Mouse (Mus musculus) hindbrain, embryonic 12.5 days (tissue): ENCODE results near the gene Cpe. TPM values are rescaled to one million over a fixed set of nuclear protein-coding genes. Genes with fewer than 3 reads are reported as not detected.
"Not testable (repeated sequence)": the region's sequence is repeated elsewhere in the genome, so short reads cannot be mapped to it uniquely, and the experiment has no call there.

Source experiments
- ATAC-seq: fragments of 200-750 bp; cut with Nextera tagmentation; 2 replicates; pipeline ENCODE4 v1.8.0; 2017; ENCODE audit warnings: moderate TSS enrichment; ENCODE audit not compliant: low FRiP score
- H3K27ac ChIP-seq: fragments of 300-500 bp; sonication (generic); 2 replicates; pipeline ENCODE4 v1.5.1; 2016; ENCODE audit warnings: mild to moderate bottlenecking
- H3K27me3 ChIP-seq: fragments of 300-500 bp; sonication (generic); 2 replicates; pipeline ENCODE4 v1.6.1; 2016; ENCODE audit warnings: mild to moderate bottlenecking
- H3K36me3 ChIP-seq: fragments of 300-500 bp; sonication (generic); 2 replicates; pipeline ENCODE4 v1.6.1; 2016; ENCODE audit warnings: mild to moderate bottlenecking
- H3K4me1 ChIP-seq: fragments of 300-500 bp; sonication (generic); 2 replicates; pipeline ENCODE4 v1.6.1; 2016
- H3K4me2 ChIP-seq: fragments of 300-500 bp; sonication (generic); replicated peaks from 2 replicates; pipeline ENCODE4 v1.6.1; 2016; ENCODE audit warnings: mild to moderate bottlenecking
- H3K4me3 ChIP-seq: fragments of 300-500 bp; sonication (generic); 2 replicates; pipeline ENCODE4 v1.5.1; 2016; ENCODE audit warnings: mild to moderate bottlenecking
- H3K9ac ChIP-seq: fragments of 300-500 bp; sonication (generic); 2 replicates; pipeline ENCODE4 v1.6.1; 2016; ENCODE audit warnings: mild to moderate bottlenecking, moderate library complexity
- H3K9me3 ChIP-seq: fragments of 300-500 bp; sonication (generic); replicated peaks from 2 replicates; pipeline ENCODE4 v1.6.1; 2016; ENCODE audit warnings: mild to moderate bottlenecking
- WGBS: fragments of 180-500 bp; shearing (Covaris S2); methylation state at CpG from one replicate; pipeline ENCODE4 v1.1.7; 2016; 5-methylcytosine and 5-hydroxymethylcytosine counted together
- polyA plus RNA-seq: library from polyadenylated mRNA; unstranded; fragments of >200 nt; fragmentation: Nextera tagmentation; extraction: Ambion mirVana; gene quantifications from 2 replicates; pipeline ENCODE4 v1.2.1, GENCODE M21; 2016

Gene Cpe
- polyA plus RNA-seq, 1 experiment from 2014 or later = 387 TPM

GRCm38 (mm10) chr8:64671937-64672336 lies 20.9 kb downstream of the Cpe start:
- H3K27ac ChIP-seq = no peak overlapping the region
- no peaks in the 10 kb centered on the region for H3K27me3 ChIP-seq
- no peak overlapping the region for H3K4me2 ChIP-seq
- 0 out of 2 replicates have a peak, but pooled peaks have one; percentile 38 for ATAC-seq
- H3K9ac ChIP-seq = no peak overlapping the region
- WGBS = 17% methylated on average over 1 of the region's 1 CpGs
- H3K9me3 ChIP-seq = no peaks in the 10 kb centered on the region
- no peaks in the 10 kb centered on the region for H3K36me3 ChIP-seq
- H3K4me3 ChIP-seq = no peak overlapping the region
- peaks cover 2% of the 10 kb centered on the region for H3K4me1 ChIP-seq

- not testable (repeated sequence) for H3K9me3 ChIP-seq, H3K4me1 ChIP-seq, H3K4me2 ChIP-seq, H3K27ac ChIP-seq, ATAC-seq, H3K4me3 ChIP-seq, H3K36me3 ChIP-seq, H3K27me3 ChIP-seq, H3K9ac ChIP-seq
- 67% methylated on average over 13 of the region's 13 CpGs for whole genome bisulfite sequencing
These were observed 26.5 kb downstream of the Cpe start for GRCm38 (mm10) chr8:64666305-64666704.

- Histone ChIP-seq H3K36me3 (no peaks in the 10 kb centered on the region), H3K27ac (no peak overlapping the region), H3K4me2 (no peak overlapping the region), H3K9me3 (no peaks in the 10 kb centered on the region), H3K4me3 (no peak overlapping the region), H3K27me3 (no peaks in the 10 kb centered on the region), H3K9ac (no peak overlapping the region), H3K4me1 (0 out of 2 replicates have a peak, but pooled peaks cover 4% of the 10 kb centered on the region)
- ATAC-seq = no peak
- 75% methylated on average over 3 of the region's 3 CpGs for WGBS
These were observed 27.3 kb downstream of the Cpe start for GRCm38 (mm10) chr8:64665563-64665962.

- Histone ChIP-seq H3K9ac (no peak overlapping the region), H3K4me3 (no peak overlapping the region), H3K4me1 (0 out of 2 replicates have a peak, but pooled peaks cover 4% of the 10 kb centered on the region), H3K4me2 (no peak overlapping the region), H3K36me3 (no peaks in the 10 kb centered on the region), H3K9me3 (no peaks in the 10 kb centered on the region), H3K27me3 (no peaks in the 10 kb centered on the region), H3K27ac (no peak overlapping the region)
- 65% methylated on average over 3 of the region's 3 CpGs for WGBS
- no peak for ATAC-seq
These were observed 28.0 kb downstream of the Cpe start for GRCm38 (mm10) chr8:64664811-64665210.

GRCm38 (mm10) chr8:64664350-64664749 lies 28.5 kb downstream of the Cpe start:
- Histone ChIP-seq H3K36me3 (no peaks in the 10 kb centered on the region), H3K27ac (no peak overlapping the region), H3K27me3 (no peaks in the 10 kb centered on the region), H3K4me1 (peaks cover 6% of the 10 kb centered on the region; the same call in 1 of the 2 replicates), H3K4me2 (no peak overlapping the region), H3K9ac (no peak overlapping the region), H3K9me3 (no peaks in the 10 kb centered on the region), H3K4me3 (no peak overlapping the region)
- whole genome bisulfite sequencing = 55% methylated on average over 2 of the region's 2 CpGs
- no peak for ATAC-seq

GRCm38 (mm10) chr8:64659097-64659496 lies 33.8 kb downstream of the Cpe start:
- no peak overlapping the region for H3K4me3 ChIP-seq
- no peaks in the 10 kb centered on the region for H3K9me3 ChIP-seq
- WGBS = 93% methylated on average over 5 of the region's 5 CpGs
- no peak overlapping the region for H3K9ac ChIP-seq
- no peaks in the 10 kb centered on the region for H3K27me3 ChIP-seq
- peaks cover 13% of the 10 kb centered on the region for H3K4me1 ChIP-seq
- H3K27ac ChIP-seq = no peak overlapping the region
- H3K36me3 ChIP-seq = no peaks in the 10 kb centered on the region
- H3K4me2 ChIP-seq = no peak overlapping the region
- ATAC-seq = no peak

GRCm38 (mm10) chr8:64657980-64658401 lies 34.9 kb downstream of the Cpe start:
- peaks cover 13% of the 10 kb centered on the region for H3K4me1 ChIP-seq
- H3K27me3 ChIP-seq = no peaks in the 10 kb centered on the region
- 81% methylated on average over 4 of the region's 4 CpGs for WGBS
- ATAC-seq = no peak
- H3K9me3 ChIP-seq = no peaks in the 10 kb centered on the region
- H3K9ac ChIP-seq = no peak overlapping the region
- H3K36me3 ChIP-seq = no peaks in the 10 kb centered on the region
- no peak overlapping the region for H3K4me3 ChIP-seq
- no peak overlapping the region for H3K27ac ChIP-seq
- H3K4me2 ChIP-seq = no peak overlapping the region

- Histone ChIP-seq H3K9ac (no peak overlapping the region), H3K4me1 (peaks cover 13% of the 10 kb centered on the region), H3K27me3 (no peaks in the 10 kb centered on the region), H3K36me3 (no peaks in the 10 kb centered on the region), H3K27ac (no peak overlapping the region), H3K9me3 (no peaks in the 10 kb centered on the region), H3K4me3 (no peak overlapping the region), H3K4me2 (no peak overlapping the region)
- no peak for ATAC-seq
- WGBS = 23% methylated on average over 7 of the region's 7 CpGs
These were observed 35.3 kb downstream of the Cpe start for GRCm38 (mm10) chr8:64657517-64657916.

- no peak overlapping the region for H3K4me2 ChIP-seq
- H3K27me3 ChIP-seq = no peaks in the 10 kb centered on the region
- no peak overlapping the region for H3K9ac ChIP-seq
- H3K9me3 ChIP-seq = no peaks in the 10 kb centered on the region
- H3K4me3 ChIP-seq = no peak overlapping the region
- WGBS = 79% methylated on average over 6 of the region's 6 CpGs
- peaks cover 13% of the 10 kb centered on the region for H3K4me1 ChIP-seq
- H3K27ac ChIP-seq = no peak overlapping the region
- no peaks in the 10 kb centered on the region for H3K36me3 ChIP-seq
- no peak for ATAC-seq
These were observed 37.0 kb downstream of the Cpe start for GRCm38 (mm10) chr8:64655887-64656286.

- peaks cover 13% of the 10 kb centered on the region for H3K4me1 ChIP-seq
- no peak overlapping the region for H3K4me3 ChIP-seq
- H3K9ac ChIP-seq = no peak overlapping the region
- ATAC-seq = no peak
- H3K36me3 ChIP-seq = no peaks in the 10 kb centered on the region
- H3K9me3 ChIP-seq = no peaks in the 10 kb centered on the region
- H3K4me2 ChIP-seq = no peak overlapping the region
- WGBS = 75% methylated on average over 2 of the region's 2 CpGs
- H3K27ac ChIP-seq = no peak overlapping the region
- no peaks in the 10 kb centered on the region for H3K27me3 ChIP-seq
These were observed 37.8 kb downstream of the Cpe start for GRCm38 (mm10) chr8:64655087-64655486.

- no peak overlapping the region for H3K27ac ChIP-seq
- no peak for ATAC-seq
- no peak overlapping the region for H3K4me3 ChIP-seq
- no peaks in the 10 kb centered on the region for H3K36me3 ChIP-seq
- no peaks in the 10 kb centered on the region for H3K9me3 ChIP-seq
- H3K27me3 ChIP-seq = no peaks in the 10 kb centered on the region
- H3K4me1 ChIP-seq = no peaks in the 10 kb centered on the region
- no peak overlapping the region for H3K4me2 ChIP-seq
- H3K9ac ChIP-seq = no peak overlapping the region
These were observed 40.6 kb downstream of the Cpe start for GRCm38 (mm10) chr8:64652285-64652684.

- no peaks in the 10 kb centered on the region for H3K4me1 ChIP-seq
- no peak overlapping the region for H3K4me3 ChIP-seq
- no peak overlapping the region for H3K4me2 ChIP-seq
- H3K9me3 ChIP-seq = no peaks in the 10 kb centered on the region
- H3K9ac ChIP-seq = no peak overlapping the region
- no peak overlapping the region for H3K27ac ChIP-seq
- WGBS = 87% methylated on average over 4 of the region's 4 CpGs
- no peaks in the 10 kb centered on the region for H3K36me3 ChIP-seq
- no peaks in the 10 kb centered on the region for H3K27me3 ChIP-seq
- ATAC-seq = no peak
These were observed 44.8 kb downstream of the Cpe start for GRCm38 (mm10) chr8:64648063-64648462.

GRCm38 (mm10) chr8:64647148-64647547 lies 45.7 kb downstream of the Cpe start:
- Histone ChIP-seq H3K27me3 (no peaks in the 10 kb centered on the region), H3K9ac (no peak overlapping the region), H3K4me2 (no peak overlapping the region), H3K27ac (no peak overlapping the region), H3K9me3 (no peaks in the 10 kb centered on the region), H3K36me3 (no peaks in the 10 kb centered on the region), H3K4me3 (no peak overlapping the region), H3K4me1 (no peaks in the 10 kb centered on the region)
- ATAC-seq = no peak
- 96% methylated on average over 3 of the region's 3 CpGs for WGBS
